7 mouse cellular contexts compared by ENCODE assay signal in genomic region chr1:79760656-79761055, GRCm38 (mm10). TPM values are rescaled to one million over a fixed set of nuclear protein-coding genes. Genes with fewer than 3 reads are reported as not detected.
A peak's percentile ranks its signal among the peaks of the same experiment; 100 is the strongest.
DNase-seq lines count a peak whose midpoint lies in the region; ATAC-seq and TF ChIP-seq lines count a peak whose summit lies in the region.

No protein-coding gene starts in this region.

- 11% methylated on average over 11 of the region's 11 CpGs for WGBS in hindbrain, embryonic 12.5 days
- WGBS in small intestine, adult 2 months: 1% methylated on average over 11 of the region's 11 CpGs

- H3K9ac ChIP-seq in hindbrain, embryonic 12.5 days: peak overlapping the region; percentile 87

- peaks cover 3% of the 10 kb centered on the region; the same call in 1 of the 2 replicates for H3K36me3 ChIP-seq in E14TG2a.4 (ENCODE audit: insufficient read depth, low read length)
- H3K36me3 ChIP-seq in hindbrain, embryonic 12.5 days: no peaks in the 10 kb centered on the region
- no peaks in the 10 kb centered on the region for H3K36me3 ChIP-seq in small intestine, adult 2 months (ENCODE audit: control insufficient read depth, insufficient read depth, low read length)

- ATAC-seq in hindbrain, embryonic 12.5 days (ENCODE audit: low FRiP score): peak; percentile 20
- no peak for ATAC-seq in granulocyte monocyte progenitor cell, adult 5-6 weeks (replicated peaks; ENCODE audit: poor library complexity, severe bottlenecking)

- H3K27ac ChIP-seq in cortical plate, adult 2 months (ENCODE audit: insufficient read depth, low read length): no peak overlapping the region
- H3K27ac ChIP-seq in hindbrain, embryonic 12.5 days: no peak overlapping the region
- H3K27ac ChIP-seq in small intestine, adult 2 months (ENCODE audit: insufficient read depth, low read depth, low read length): peak overlapping the region; percentile 88

- no peaks in the 10 kb centered on the region; the same call in 1 of the 2 replicates for H3K27me3 ChIP-seq in E14TG2a.4 (ENCODE audit: insufficient read depth, low read length)
- H3K27me3 ChIP-seq in hindbrain, embryonic 12.5 days: no peaks in the 10 kb centered on the region
- H3K27me3 ChIP-seq in small intestine, adult 2 months (ENCODE audit: control insufficient read depth, insufficient read depth, low read length): no peaks in the 10 kb centered on the region

- H3K4me3 ChIP-seq in E14TG2a.4 (replicated peaks; ENCODE audit: low read length): peak overlapping the region; percentile 89
- H3K4me3 ChIP-seq in cortical plate, adult 2 months (ENCODE audit: insufficient read depth, low read length): peak overlapping the region; percentile 84
- peak overlapping the region; percentile 84 for H3K4me3 ChIP-seq in hindbrain, embryonic 12.5 days
- H3K4me3 ChIP-seq in small intestine, adult 2 months (ENCODE audit: low read depth, low read length): peak overlapping the region; percentile 71

- peak; percentile 22 for DNase-seq in A20 (ENCODE audit: low read depth, low spot score)
- peak; percentile 6 for DNase-seq in liver

- TF ChIP-seq CTCF in E14TG2a.4 (conservative IDR thresholded peaks at IDR 0.05; ENCODE audit: low read length): no peak
- TF ChIP-seq CTCF in cortical plate, adult 2 months (IDR thresholded peaks at IDR 0.05; ENCODE audit: extremely low read depth, insufficient read depth, low read length): no peak
- TF ChIP-seq CTCF in small intestine, adult 2 months (IDR thresholded peaks at IDR 0.05; ENCODE audit: extremely low read depth, insufficient read length, insufficient replicate concordance, low read depth, low read length): no peak

- H3K9me3 ChIP-seq in E14TG2a.4 (ENCODE audit: low read length): no peaks in the 10 kb centered on the region
- H3K9me3 ChIP-seq in hindbrain, embryonic 12.5 days (replicated peaks): no peaks in the 10 kb centered on the region

- peaks cover 11% of the 10 kb centered on the region for H3K4me1 ChIP-seq in E14TG2a.4 (replicated peaks; ENCODE audit: low read depth, low read length)
- peaks cover 3% of the 10 kb centered on the region; the same call in 1 of the 2 replicates for H3K4me1 ChIP-seq in cortical plate, adult 2 months (ENCODE audit: control insufficient read depth, insufficient read depth, low read length)
- H3K4me1 ChIP-seq in hindbrain, embryonic 12.5 days: peaks cover 26% of the 10 kb centered on the region
- peaks cover 14% of the 10 kb centered on the region; the same call in 1 of the 2 replicates for H3K4me1 ChIP-seq in small intestine, adult 2 months (ENCODE audit: control insufficient read depth, insufficient read depth, insufficient read length, low read length)

- no peak for TF ChIP-seq POLR2A in cortical plate, adult 2 months (IDR thresholded peaks at IDR 0.05; ENCODE audit: extremely low read depth, insufficient read depth, low read length)
- TF ChIP-seq POLR2A in small intestine, adult 2 months (IDR thresholded peaks at IDR 0.05; ENCODE audit: low read depth, low read length): peak; percentile 46; the same call in 1 of the 2 replicates

- H3K4me2 ChIP-seq in hindbrain, embryonic 12.5 days (replicated peaks): peak overlapping the region; percentile 86

RNA-seq across cellular contexts. Expression of gene Mrpl44, which starts 15.2 kb away (rescaled TPM):
- 22.8 and 22.9 TPM in 2 replicates for polyA plus RNA-seq in cortical plate, adult 2 months (2012; rRNA removed)
- polyA plus RNA-seq in hindbrain, embryonic 12.5 days (2016; fragmentation: Nextera tagmentation; extraction: Ambion mirVana): 47.6 and 48.2 TPM in 2 replicates
- polyA plus RNA-seq in small intestine, adult 2 months (2012; rRNA removed): 4.5 and 4.9 TPM in 2 replicates
- 51.4 and 64.8 TPM in 2 replicates for total RNA-seq in granulocyte monocyte progenitor cell, adult 5-6 weeks (2014; fragmentation: Nextera tagmentation)
- total RNA-seq in granulocyte monocyte progenitor cell, adult 5-6 weeks (2017): 60.6 and 88.9 TPM in 2 replicates

RNA-seq across cellular contexts. Expression of gene Wdfy1, which starts 15.3 kb away (rescaled TPM):
- polyA plus RNA-seq in cortical plate, adult 2 months (2012; rRNA removed): 22.3 and 24.5 TPM in 2 replicates
- polyA plus RNA-seq in hindbrain, embryonic 12.5 days (2016; fragmentation: Nextera tagmentation; extraction: Ambion mirVana): 66.0 and 68.5 TPM in 2 replicates
- polyA plus RNA-seq in small intestine, adult 2 months (2012; rRNA removed): 31.5 and 68.7 TPM in 2 replicates
- total RNA-seq in granulocyte monocyte progenitor cell, adult 5-6 weeks (2014; fragmentation: Nextera tagmentation): 24.7 and 31.1 TPM in 2 replicates
- 8.6 and 10.5 TPM in 2 replicates for total RNA-seq in granulocyte monocyte progenitor cell, adult 5-6 weeks (2017)
